ENCODE assay signal across 19 mouse cellular contexts in genomic region chr1:160047481-160047931, GRCm38 (mm10). TPM values are rescaled to one million over a fixed set of nuclear protein-coding genes. Genes with fewer than 3 reads are reported as not detected.
DNase-seq lines count a peak whose midpoint lies in the region; ATAC-seq lines count a peak whose summit lies in the region.
"Had no signal": no experiment of that assay in that cellular context is flagged by ENCODE, and none has a peak within 500 bp of the region (broad histone marks: within the 10 kb centered on the region; RNA-seq: fewer than 3 reads in every experiment).

No protein-coding gene starts in this region.

- 70% methylated on average over 7 of the region's 7 CpGs for WGBS in liver, embryonic 15.5 days (ENCODE audit: insufficient replicate concordance)

- peak overlapping the region; percentile 83 for H3K4me2 ChIP-seq in liver, embryonic 15.5 days
- H3K4me2 ChIP-seq: heart, embryonic 12.5 days; hindbrain, embryonic 15.5 days; limb, embryonic 12.5 days; lung, embryonic 14.5 days; midbrain, embryonic 13.5 days had no signal

- no peak for ATAC-seq in liver, embryonic 15.5 days (ENCODE audit: insufficient read depth)
- ATAC-seq: midbrain, embryonic 13.5 days had no signal

- H3K27ac ChIP-seq in liver, embryonic 15.5 days (replicated peaks) = peak overlapping the region; percentile 31; the same call in 1 of the 2 replicates
- H3K27ac ChIP-seq: hindbrain, embryonic 15.5 days; limb, embryonic 12.5 days; midbrain, embryonic 13.5 days had no signal

- no peaks in the 10 kb centered on the region for H3K27me3 ChIP-seq in liver, embryonic 15.5 days
- H3K27me3 ChIP-seq: heart, embryonic 12.5 days; hindbrain, embryonic 15.5 days had no signal

- no peaks in the 10 kb centered on the region for H3K9me3 ChIP-seq in liver, embryonic 15.5 days (replicated peaks)
- H3K9me3 ChIP-seq: G1E; heart, embryonic 12.5 days; hindbrain, embryonic 15.5 days; limb, embryonic 12.5 days; midbrain, embryonic 13.5 days had no signal

- H3K4me1 ChIP-seq in liver, embryonic 15.5 days (replicated peaks) = peaks cover 85% of the 10 kb centered on the region
- H3K4me1 ChIP-seq: limb, embryonic 12.5 days had no signal

- H3K9ac ChIP-seq in liver, embryonic 15.5 days = no peak overlapping the region
- H3K9ac ChIP-seq: heart, embryonic 12.5 days; hindbrain, embryonic 15.5 days; limb, embryonic 12.5 days; lung, embryonic 14.5 days; midbrain, embryonic 13.5 days had no signal

- DNase-seq in heart, adult 11 months = peak; percentile 89
- no peak for DNase-seq in heart, postnatal 4 days
- peak; percentile 51 for DNase-seq in A20 (ENCODE audit: low read depth, low spot score)
- DNase-seq in T-cell, adult 2 months (ENCODE audit: low spot score) = peak; percentile 39
- no peak for DNase-seq in right cerebral cortex, postnatal 4 days
- DNase-seq in layer of hippocampus, adult 11-12 months (ENCODE audit: low spot score) = no peak
- no peak for DNase-seq in kidney, adult 11 months
- DNase-seq: cerebellum, adult 18-20 months; gastrocnemius, postnatal 25 days; kidney, adult 18-20 months; kidney, postnatal 10 days; lung, embryonic 14.5 days; thymus, adult 18-20 months had no signal

- no peaks in the 10 kb centered on the region; the same call in 1 of the 2 replicates for H3K36me3 ChIP-seq in liver, embryonic 15.5 days (replicated peaks)
- H3K36me3 ChIP-seq: G1E; heart, embryonic 12.5 days; hindbrain, embryonic 15.5 days; limb, embryonic 12.5 days; midbrain, embryonic 13.5 days had no signal

- no peak overlapping the region for H3K4me3 ChIP-seq in liver, embryonic 15.5 days (replicated peaks)
- H3K4me3 ChIP-seq: heart, embryonic 12.5 days; hindbrain, embryonic 15.5 days; limb, embryonic 12.5 days; midbrain, embryonic 13.5 days had no signal

RNA-seq across cellular contexts. Expression of gene 4930523C07Rik, which starts 3.3 kb away (rescaled TPM):
- 10 to 100 TPM; 24.0 to 26.1 TPM for total RNA-seq in heart, postnatal 4 days (2021)
- 24.9 and 25.5 TPM in 2 replicates for polyA plus RNA-seq in liver, embryonic 15.5 days (2015; fragmentation: Nextera tagmentation; extraction: Ambion mirVana)
- polyA plus RNA-seq: G1E had no signal

Comparison
In these comparisons a context has a peak if more than half of its experiments do, and no peak if none do; other contexts are left out.
1. DNase-seq: peak in heart, adult 11 months (single experiment), A20 (single experiment) and T-cell, adult 2 months (single experiment); none in heart, postnatal 4 days (single experiment), right cerebral cortex, postnatal 4 days (single experiment), layer of hippocampus, adult 11-12 months (single experiment) and kidney, adult 11 months (single experiment).